Mouse (Mus musculus) limb, embryonic 12.5 days (tissue): ENCODE results near the gene Celsr3. TPM values are rescaled to one million over a fixed set of nuclear protein-coding genes. Genes with fewer than 3 reads are reported as not detected.

Experiments used
- ATAC-seq: fragments of 200-750 bp; cut with Nextera tagmentation; 2 replicates; pipeline ENCODE4 v1.8.0; 2017; ENCODE audit warnings: low read depth, moderate TSS enrichment; ENCODE audit not compliant: insufficient number of reproducible peaks, insufficient read depth, low FRiP score, low TSS enrichment
- H3K27ac ChIP-seq: fragments of 300-500 bp; sonication (generic); 2 replicates; pipeline ENCODE4 v1.5.1; 2016; ENCODE audit warnings: mild to moderate bottlenecking, moderate library complexity
- H3K27me3 ChIP-seq: fragments of 300-500 bp; sonication (generic); 2 replicates; pipeline ENCODE4 v1.6.1; 2016; ENCODE audit warnings: mild to moderate bottlenecking, moderate library complexity
- H3K36me3 ChIP-seq: fragments of 300-500 bp; sonication (generic); 2 replicates; pipeline ENCODE4 v1.6.1; 2016; ENCODE audit warnings: mild to moderate bottlenecking, moderate library complexity
- H3K4me1 ChIP-seq: fragments of 300-500 bp; sonication (generic); replicated peaks from 2 replicates; pipeline ENCODE4 v1.6.1; 2016
- H3K4me2 ChIP-seq: fragments of 300-500 bp; sonication (generic); 2 replicates; pipeline ENCODE4 v1.6.1; 2016; ENCODE audit warnings: mild to moderate bottlenecking, moderate library complexity
- H3K4me3 ChIP-seq: fragments of 300-500 bp; sonication (generic); replicated peaks from 2 replicates; pipeline ENCODE4 v1.5.1; 2016; ENCODE audit warnings: mild to moderate bottlenecking
- H3K9ac ChIP-seq: fragments of 300-500 bp; sonication (generic); replicated peaks from 2 replicates; pipeline ENCODE4 v1.6.1; 2016; ENCODE audit warnings: mild to moderate bottlenecking, moderate library complexity
- H3K9me3 ChIP-seq: fragments of 300-500 bp; sonication (generic); 2 replicates; pipeline ENCODE4 v1.6.1; 2016; ENCODE audit warnings: mild to moderate bottlenecking, moderate library complexity
- WGBS: fragments of 180-500 bp; shearing (Covaris S2); methylation state at CpG from one replicate; pipeline ENCODE4 v1.1.7; 2016; 5-methylcytosine and 5-hydroxymethylcytosine counted together
- polyA plus RNA-seq: library from polyadenylated mRNA; unstranded; fragments of >200 nt; fragmentation: Nextera tagmentation; extraction: Ambion mirVana; gene quantifications from 2 replicates; pipeline ENCODE4 v1.2.1, GENCODE M21; 2016

The Celsr3 gene
- polyA plus RNA-seq, 1 experiment from 2014 or later = 0.30 TPM

DNA sequence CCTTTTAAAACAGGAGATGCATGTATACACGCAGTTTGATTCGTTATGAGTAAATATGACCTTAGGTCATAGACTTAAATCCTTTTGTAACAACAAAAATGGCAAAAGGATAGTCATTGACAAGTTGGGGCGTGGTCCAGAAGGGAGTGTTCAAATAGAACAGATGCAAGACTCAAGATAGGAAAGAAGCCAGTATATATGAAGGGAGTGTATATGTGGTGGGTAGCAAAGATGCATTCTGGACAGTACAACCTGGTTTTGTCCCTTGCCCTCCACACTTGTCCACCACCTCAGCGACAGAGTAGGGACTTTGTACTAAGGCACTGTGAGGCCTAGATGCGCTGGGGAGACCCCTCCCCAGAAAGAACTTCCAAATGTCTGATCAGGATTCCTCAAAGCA is 18.4 kb upstream of the Celsr3 start:
- H3K4me3 ChIP-seq = peak overlapping the region; percentile 80; the same call in 1 of the 2 replicates
- H3K27me3 ChIP-seq = no peaks in the 10 kb centered on the region
- H3K9me3 ChIP-seq = no peaks in the 10 kb centered on the region
- H3K36me3 ChIP-seq = peaks cover 70% of the 10 kb centered on the region
- 79% methylated on average over 5 of the region's 5 CpGs for WGBS
- no peak overlapping the region for H3K9ac ChIP-seq
- peaks cover 11% of the 10 kb centered on the region for H3K4me1 ChIP-seq
- 0 out of 2 replicates have a peak, but pooled peaks have one; percentile 6 for ATAC-seq
- no peak overlapping the region; the same call in 1 of the 2 replicates for H3K27ac ChIP-seq
- peak overlapping the region; percentile 87; the same call in 1 of the 2 replicates for H3K4me2 ChIP-seq

GRCm38 (mm10) chr9:108808163-108808665 is 17.9 kb upstream of the Celsr3 start, which contains the start of gene Nckipsd:
TSS of gene Nckipsd (plus strand) at chr9:108808368.
- H3K4me2 ChIP-seq = peak within 1 kb of the TSS; percentile 87
- peak within 1 kb of the TSS; percentile 84 for H3K9ac ChIP-seq
- H3K4me1 ChIP-seq = peaks cover 11% of the 10 kb centered on the region
- peaks cover 69% of the 10 kb centered on the region for H3K36me3 ChIP-seq
- H3K4me3 ChIP-seq = peak within 1 kb of the TSS; percentile 80
- H3K27ac ChIP-seq = no peak within 1 kb of the TSS; the same call in 1 of the 2 replicates
- peak; percentile 70 for ATAC-seq
- WGBS = 1% methylated on average over 62 of the region's 62 CpGs
- no peaks in the 10 kb centered on the region for H3K27me3 ChIP-seq
- no peaks in the 10 kb centered on the region for H3K9me3 ChIP-seq

DNA sequence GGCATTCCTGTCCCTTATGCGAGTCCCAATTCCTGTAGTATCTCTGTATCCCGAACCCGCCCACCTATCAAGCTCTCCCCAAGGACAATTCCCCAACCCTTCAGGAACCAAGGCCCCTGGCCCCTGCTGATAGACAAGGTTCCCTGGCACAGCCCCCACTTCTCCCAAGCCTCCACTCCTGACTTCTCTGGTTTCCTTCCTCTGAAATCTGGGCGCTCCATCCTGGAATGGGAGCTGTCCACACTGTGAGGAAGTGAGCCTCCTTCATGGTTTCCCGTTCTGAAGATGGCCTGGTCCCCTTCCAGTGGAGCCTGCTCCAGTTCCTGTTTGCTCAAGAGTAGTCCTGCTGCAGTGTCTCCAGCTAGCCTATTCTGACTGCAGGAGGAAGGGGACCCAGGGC is 16.9 kb upstream of the Celsr3 start:
- Histone ChIP-seq H3K27ac (no peak overlapping the region), H3K4me3 (peak overlapping the region; percentile 80), H3K36me3 (peaks cover 68% of the 10 kb centered on the region), H3K9ac (peak overlapping the region; percentile 84), H3K4me2 (peak overlapping the region; percentile 87), H3K4me1 (peaks cover 11% of the 10 kb centered on the region), H3K27me3 (no peaks in the 10 kb centered on the region), H3K9me3 (no peaks in the 10 kb centered on the region)
- 70% methylated on average over 5 of the region's 5 CpGs for WGBS
- ATAC-seq = no peak

DNA sequence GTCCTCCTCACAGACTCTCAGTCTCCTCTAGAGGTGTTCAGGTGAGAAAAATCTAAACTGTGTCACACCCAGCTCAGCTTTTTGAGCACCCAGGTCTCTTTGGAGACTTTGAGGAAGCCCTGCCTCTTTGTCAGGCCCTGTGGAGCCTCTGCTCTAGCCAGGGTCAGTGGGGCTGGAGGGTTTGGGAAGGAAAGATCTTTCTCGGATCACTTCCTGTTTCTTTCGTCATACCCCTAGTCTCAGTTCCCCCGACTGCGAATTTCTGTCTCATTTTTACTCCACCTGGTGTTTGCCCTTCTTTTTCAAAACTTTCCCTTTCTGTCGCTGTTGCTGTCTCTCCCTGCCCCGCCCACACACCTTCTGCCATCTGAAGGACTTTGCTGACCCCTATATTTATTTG is 16.4 kb upstream of the Celsr3 start:
- H3K4me3 ChIP-seq = no peak overlapping the region
- no peaks in the 10 kb centered on the region for H3K27me3 ChIP-seq
- 0 out of 2 replicates have a peak overlapping the region, but pooled peaks have one; percentile 87 for H3K4me2 ChIP-seq
- H3K27ac ChIP-seq = no peak overlapping the region
- 84% methylated on average over 6 of the region's 6 CpGs for WGBS
- peaks cover 11% of the 10 kb centered on the region for H3K4me1 ChIP-seq
- H3K9me3 ChIP-seq = no peaks in the 10 kb centered on the region
- ATAC-seq = no peak
- H3K36me3 ChIP-seq = peaks cover 68% of the 10 kb centered on the region
- H3K9ac ChIP-seq = 0 out of 2 replicates have a peak overlapping the region, but pooled peaks have one; percentile 8

DNA sequence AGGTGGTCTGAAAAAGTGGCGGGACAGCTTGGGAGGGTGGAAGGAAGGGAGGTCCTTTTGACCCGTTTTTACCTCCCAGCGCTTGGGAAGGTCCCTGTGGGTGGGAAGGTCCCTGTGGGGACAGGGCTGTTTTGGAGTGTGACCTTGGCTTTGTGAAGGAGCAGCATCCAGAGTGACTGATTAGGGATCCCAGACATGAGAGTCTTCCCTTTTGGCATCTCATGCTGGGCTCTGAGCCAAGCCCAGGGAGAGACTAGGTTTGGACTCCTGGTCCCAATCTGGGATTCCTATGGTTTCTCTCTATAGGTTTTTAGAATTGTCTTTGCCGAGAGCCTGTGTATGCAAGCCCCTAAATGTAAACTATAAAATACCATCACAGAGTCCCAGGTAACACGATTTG is 15.6 kb upstream of the Celsr3 start:
- H3K27me3 ChIP-seq = no peaks in the 10 kb centered on the region
- peaks cover 11% of the 10 kb centered on the region for H3K4me1 ChIP-seq
- ATAC-seq = no peak
- no peak overlapping the region for H3K4me2 ChIP-seq
- no peak overlapping the region for H3K9ac ChIP-seq
- H3K4me3 ChIP-seq = no peak overlapping the region
- no peaks in the 10 kb centered on the region for H3K9me3 ChIP-seq
- WGBS = 87% methylated on average over 5 of the region's 5 CpGs
- peaks cover 68% of the 10 kb centered on the region for H3K36me3 ChIP-seq
- H3K27ac ChIP-seq = no peak overlapping the region

- 88% methylated on average over 7 of the region's 7 CpGs for WGBS
Observed at GRCm38 (mm10) chr9:108815557-108815956, 10.6 kb upstream of the Celsr3 start.

GRCm38 (mm10) chr9:108819495-108819894 is 6.6 kb upstream of the Celsr3 start:
- Histone ChIP-seq H3K27ac (no peak overlapping the region), H3K27me3 (peaks cover 28% of the 10 kb centered on the region), H3K4me1 (no peaks in the 10 kb centered on the region), H3K4me2 (no peak overlapping the region), H3K9me3 (no peaks in the 10 kb centered on the region), H3K4me3 (no peak overlapping the region), H3K9ac (no peak overlapping the region), H3K36me3 (peaks cover 36% of the 10 kb centered on the region)
- no peak for ATAC-seq
- WGBS = 74% methylated on average over 3 of the region's 3 CpGs

More at GRCm38 (mm10) chr9:108815557-108815956, 10.6 kb upstream of the Celsr3 start:
- H3K4me3 ChIP-seq = no peak overlapping the region
- no peaks in the 10 kb centered on the region for H3K4me1 ChIP-seq
- peaks cover 73% of the 10 kb centered on the region for H3K36me3 ChIP-seq
- H3K4me2 ChIP-seq = no peak overlapping the region
- H3K27me3 ChIP-seq = no peaks in the 10 kb centered on the region
- ATAC-seq = no peak
- H3K27ac ChIP-seq = no peak overlapping the region
- no peak overlapping the region for H3K9ac ChIP-seq
- H3K9me3 ChIP-seq = no peaks in the 10 kb centered on the region

GRCm38 (mm10) chr9:108820077-108820476 is 6.0 kb upstream of the Celsr3 start:
- no peak overlapping the region for H3K4me2 ChIP-seq
- peaks cover 31% of the 10 kb centered on the region for H3K36me3 ChIP-seq
- H3K9ac ChIP-seq = no peak overlapping the region
- peaks cover 33% of the 10 kb centered on the region for H3K27me3 ChIP-seq
- H3K4me1 ChIP-seq = no peaks in the 10 kb centered on the region
- no peak for ATAC-seq
- no peak overlapping the region for H3K4me3 ChIP-seq
- no peaks in the 10 kb centered on the region for H3K9me3 ChIP-seq
- 59% methylated on average over 5 of the region's 5 CpGs for WGBS
- H3K27ac ChIP-seq = no peak overlapping the region

GRCm38 (mm10) chr9:108824144-108824685 is 1.9 kb upstream of the Celsr3 start:
- no peaks in the 10 kb centered on the region for H3K9me3 ChIP-seq
- WGBS = 5% methylated on average over 25 of the region's 25 CpGs
- peaks cover 75% of the 10 kb centered on the region for H3K27me3 ChIP-seq
- H3K4me1 ChIP-seq = peaks cover 17% of the 10 kb centered on the region
- no peak overlapping the region for H3K4me2 ChIP-seq
- no peaks in the 10 kb centered on the region for H3K36me3 ChIP-seq
- H3K27ac ChIP-seq = no peak overlapping the region
- no peak overlapping the region for H3K9ac ChIP-seq
- ATAC-seq = no peak
- no peak overlapping the region for H3K4me3 ChIP-seq

DNA sequence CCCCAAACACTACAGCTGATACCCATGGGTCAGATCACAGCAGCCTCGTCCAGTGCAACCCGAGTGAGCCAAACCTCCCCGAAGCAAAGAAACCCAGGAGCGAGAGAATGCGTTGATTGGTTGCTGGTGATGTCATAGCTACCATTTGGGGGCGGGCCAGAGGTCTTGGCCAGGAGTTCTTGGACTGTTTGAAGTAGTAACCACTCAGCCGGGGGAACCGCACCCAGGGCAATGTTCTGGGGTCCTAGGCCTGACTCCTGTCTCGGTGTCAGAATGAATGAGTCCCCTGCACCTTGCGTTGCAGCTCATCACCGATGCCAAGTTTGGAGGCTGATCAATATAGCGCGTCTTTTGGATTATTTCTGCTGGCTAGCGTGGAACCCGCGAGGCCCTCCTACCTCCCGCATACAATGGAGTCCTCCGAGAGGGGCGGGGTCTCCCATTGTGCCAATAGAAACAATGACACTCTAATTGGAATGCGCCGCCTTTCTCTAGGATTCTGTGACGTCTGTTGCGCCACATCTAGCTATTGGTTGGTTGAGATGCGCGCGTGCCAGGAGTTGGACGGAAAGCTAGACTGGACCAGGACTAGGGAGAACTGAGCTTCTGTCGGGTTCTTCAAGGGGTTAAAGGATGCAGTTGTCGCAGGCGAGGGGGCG is 1.2 kb upstream of the Celsr3 start:
- under 1% methylated on average over 31 of the region's 31 CpGs for WGBS
- peaks cover 81% of the 10 kb centered on the region for H3K27me3 ChIP-seq
- no peak overlapping the region for H3K4me2 ChIP-seq
- ATAC-seq = no peak
- no peak overlapping the region for H3K27ac ChIP-seq
- H3K4me3 ChIP-seq = no peak overlapping the region
- no peaks in the 10 kb centered on the region for H3K9me3 ChIP-seq
- H3K36me3 ChIP-seq = no peaks in the 10 kb centered on the region
- peaks cover 17% of the 10 kb centered on the region for H3K4me1 ChIP-seq
- no peak overlapping the region for H3K9ac ChIP-seq

DNA sequence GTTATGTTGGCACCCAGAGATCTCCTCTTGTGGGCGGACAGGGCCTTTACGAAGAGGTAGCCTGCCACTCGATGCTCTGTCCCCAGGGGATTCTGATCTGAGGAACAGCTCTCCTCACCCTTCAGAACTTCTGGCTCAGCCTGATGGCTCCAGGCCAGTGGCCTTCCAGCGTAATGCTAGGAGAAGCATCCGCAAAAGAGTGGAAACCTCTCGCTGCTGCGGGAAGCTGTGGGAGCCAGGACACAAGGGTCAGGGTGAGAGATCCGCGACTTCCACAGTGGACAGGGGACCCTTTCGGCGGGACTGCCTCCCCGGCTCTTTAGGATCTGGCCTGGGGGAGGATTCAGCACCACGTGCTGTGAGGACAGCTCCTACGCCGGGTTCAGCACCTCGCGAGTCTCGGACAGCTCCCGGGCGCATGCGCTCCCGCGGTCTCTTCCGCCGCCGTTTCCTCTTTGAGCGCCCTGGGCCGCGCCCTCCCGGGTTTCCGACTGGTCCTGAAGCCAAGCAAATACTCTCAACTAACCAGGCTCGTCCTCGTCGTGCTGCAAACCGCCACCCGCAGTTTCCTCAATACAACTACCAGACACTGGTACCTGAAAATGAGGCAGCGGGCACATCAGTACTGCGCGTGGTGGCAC is 700 bp downstream of the Celsr3 start:
- Histone ChIP-seq H3K4me3 (peak overlapping the region; percentile 39), H3K4me1 (peaks cover 22% of the 10 kb centered on the region), H3K36me3 (no peaks in the 10 kb centered on the region), H3K9ac (no peak overlapping the region), H3K4me2 (peak overlapping the region; percentile 64), H3K27ac (no peak overlapping the region), H3K9me3 (no peaks in the 10 kb centered on the region), H3K27me3 (peaks cover 97% of the 10 kb centered on the region)
- 2% methylated on average over 39 of the region's 39 CpGs for WGBS
- peak; percentile 24; the same call in 1 of the 2 replicates for ATAC-seq
